Mouse (Mus musculus): ENCODE data around the gene Mlip.

GRCm38 (mm10) chr9:77172044-77172443 is 180.7 kb downstream of the Mlip start:
- TF ChIP-seq ZNF384 (IDR thresholded peaks at IDR 0.05; ENCODE audit: low read depth, low read length) (no peak), MAFK (IDR thresholded peaks at IDR 0.05; ENCODE audit: insufficient read depth, low read depth, low read length) (no peak), HCFC1 (IDR thresholded peaks at IDR 0.05; ENCODE audit: borderline replicate concordance, insufficient read depth, low read length) (no peak), ZC3H11A (IDR thresholded peaks at IDR 0.05; ENCODE audit: borderline replicate concordance, low read depth, low read length) (no peak), CHD2 (IDR thresholded peaks at IDR 0.05; ENCODE audit: low read depth, low read length) (no peak)
